Mouse (Mus musculus) ZHBTc4 (cell line): ENCODE measurements at regions not wholly inside any gene's neighbourhood (a gene's known extent, or its start where the extent isn't known, plus 50 kb on each side); places are given as distances from the start of the nearest gene placed in this dataset.
"Not testable (repeated sequence)": the region's sequence is repeated elsewhere in the genome, so short reads cannot be mapped to it uniquely, and the experiment has no call there.

Experiments used
- DNase-seq: peaks from one replicate; pipeline ENCODE4 v3.0.0-alpha.2; 2011; ENCODE audit warnings: low read depth, low spot score

GRCm38 (mm10) chr11:24925135-24925534 lies 847.3 kb downstream of the Bcl11a start:
- no peak for DNase-seq

- DNase-seq: no peak
Observed at GRCm38 (mm10) chr11:24943646-24944045, 865.8 kb downstream of the Bcl11a start.

GRCm38 (mm10) chr11:24951161-24951560 lies 873.3 kb downstream of the Bcl11a start:
- peak; percentile 67 for DNase-seq

GRCm38 (mm10) chr11:24972359-24972758 lies 894.5 kb downstream of the Bcl11a start:
- DNase-seq: no peak

- no peak for DNase-seq
Observed at GRCm38 (mm10) chr11:24980193-24980665, 902.4 kb downstream of the Bcl11a start.

- DNase-seq: no peak
Observed at GRCm38 (mm10) chr11:24983060-24983629, 905.3 kb downstream of the Bcl11a start.

GRCm38 (mm10) chr11:25005491-25005890 lies 927.6 kb downstream of the Bcl11a start:
- peak; percentile 6 for DNase-seq

- no peak for DNase-seq
Observed at GRCm38 (mm10) chr11:25026786-25027185, 948.9 kb downstream of the Bcl11a start.

- no peak for DNase-seq
Observed at GRCm38 (mm10) chr11:25040983-25041382, 963.1 kb downstream of the Bcl11a start.

GRCm38 (mm10) chr11:25042763-25043162 lies 964.9 kb downstream of the Bcl11a start:
- DNase-seq: no peak

- DNase-seq: no peak
Observed at GRCm38 (mm10) chr11:25045339-25045738, 967.5 kb downstream of the Bcl11a start.

GRCm38 (mm10) chr11:25045977-25046376 lies 968.1 kb downstream of the Bcl11a start:
- peak; percentile 30 for DNase-seq

- no peak for DNase-seq
Observed at GRCm38 (mm10) chr11:25055698-25056097, 977.8 kb downstream of the Bcl11a start.

GRCm38 (mm10) chr11:25057093-25057521 lies 979.3 kb downstream of the Bcl11a start:
- DNase-seq: no peak

GRCm38 (mm10) chr11:25057543-25057942 lies 979.7 kb downstream of the Bcl11a start:
- no peak for DNase-seq

- DNase-seq: no peak
Observed at GRCm38 (mm10) chr11:25063042-25063441, 985.2 kb downstream of the Bcl11a start.

- no peak for DNase-seq
Observed at GRCm38 (mm10) chr11:25063978-25064377, 986.1 kb downstream of the Bcl11a start.

- DNase-seq: not testable (repeated sequence)
Observed at GRCm38 (mm10) chr11:25099976-25100375, 1022.1 kb downstream of the Bcl11a start.

GRCm38 (mm10) chr11:25104432-25104831 lies 1026.6 kb downstream of the Bcl11a start:
- DNase-seq: no peak

GRCm38 (mm10) chr11:25124458-25124857 lies 1046.6 kb downstream of the Bcl11a start:
- DNase-seq: no peak

- DNase-seq: no peak
Observed at GRCm38 (mm10) chr11:25142226-25142625, 1064.4 kb downstream of the Bcl11a start.

- DNase-seq: no peak
Observed at GRCm38 (mm10) chr11:25142833-25143232, 1065.0 kb downstream of the Bcl11a start.

- DNase-seq: no peak
Observed at GRCm38 (mm10) chr11:25147287-25147686, 1063.3 kb downstream of the 5730522E02Rik start.

GRCm38 (mm10) chr11:25156705-25157104 lies 1053.9 kb downstream of the 5730522E02Rik start:
- no peak for DNase-seq
